Mouse (Mus musculus): ENCODE data around the gene Itga3. TPM values are rescaled to one million over a fixed set of nuclear protein-coding genes. Genes with fewer than 3 reads are reported as not detected.

Itga3 gene
- polyA plus RNA-seq, 1 experiment = 0.27 TPM

- Histone ChIP-seq H3K4me3 (ENCODE audit: insufficient read depth, low read length) (peak overlapping the region; percentile 66), H3K27ac (ENCODE audit: insufficient read depth, low read depth, low read length) (no peak overlapping the region), H3K4me1 (ENCODE audit: control insufficient read depth, insufficient read depth, low read length) (peaks cover 18% of the 10 kb centered on the region)
- no peak for TF ChIP-seq POLR2A (IDR thresholded peaks at IDR 0.05; ENCODE audit: borderline replicate concordance, low read depth, low read length)
Observed at GRCm38 (mm10) chr11:95008661-95009628, 67.7 kb downstream of the Itga3 start.

GRCm38 (mm10) chr11:95007418-95007817 is 69.2 kb downstream of the Itga3 start:
- peaks cover 18% of the 10 kb centered on the region for H3K4me1 ChIP-seq (ENCODE audit: control insufficient read depth, insufficient read depth, low read length)
- H3K27ac ChIP-seq (ENCODE audit: insufficient read depth, low read depth, low read length) = no peak overlapping the region
- TF ChIP-seq POLR2A (IDR thresholded peaks at IDR 0.05; ENCODE audit: borderline replicate concordance, low read depth, low read length) (no peak), CTCF (IDR thresholded peaks at IDR 0.05; ENCODE audit: low read depth, low read length) (no peak)
- H3K4me3 ChIP-seq (ENCODE audit: insufficient read depth, low read length) = no peak overlapping the region

- H3K27ac ChIP-seq (ENCODE audit: insufficient read depth, low read depth, low read length) = no peak overlapping the region
- peaks cover 18% of the 10 kb centered on the region for H3K4me1 ChIP-seq (ENCODE audit: control insufficient read depth, insufficient read depth, low read length)
- TF ChIP-seq POLR2A (IDR thresholded peaks at IDR 0.05; ENCODE audit: borderline replicate concordance, low read depth, low read length) (no peak), CTCF (IDR thresholded peaks at IDR 0.05; ENCODE audit: low read depth, low read length) (no peak)
- H3K4me3 ChIP-seq (ENCODE audit: insufficient read depth, low read length) = peak overlapping the region; percentile 50
Observed at GRCm38 (mm10) chr11:95006525-95007219, 69.9 kb downstream of the Itga3 start.

GRCm38 (mm10) chr11:95006038-95006437 is 70.6 kb downstream of the Itga3 start:
- Histone ChIP-seq H3K4me3 (ENCODE audit: insufficient read depth, low read length) (peak overlapping the region; percentile 50; the same call in 1 of the 2 replicates), H3K4me1 (ENCODE audit: control insufficient read depth, insufficient read depth, low read length) (peaks cover 18% of the 10 kb centered on the region), H3K27ac (ENCODE audit: insufficient read depth, low read depth, low read length) (no peak overlapping the region)
- TF ChIP-seq POLR2A (IDR thresholded peaks at IDR 0.05; ENCODE audit: borderline replicate concordance, low read depth, low read length) (no peak), CTCF (IDR thresholded peaks at IDR 0.05; ENCODE audit: low read depth, low read length) (no peak)

GRCm38 (mm10) chr11:95004937-95005198 is 71.7 kb downstream of the Itga3 start:
- TF ChIP-seq CTCF (IDR thresholded peaks at IDR 0.05; ENCODE audit: low read depth, low read length) (no peak), POLR2A (IDR thresholded peaks at IDR 0.05; ENCODE audit: borderline replicate concordance, low read depth, low read length) (no peak)
- Histone ChIP-seq H3K4me3 (ENCODE audit: insufficient read depth, low read length) (no peak overlapping the region), H3K4me1 (ENCODE audit: control insufficient read depth, insufficient read depth, low read length) (peaks cover 30% of the 10 kb centered on the region), H3K27ac (ENCODE audit: insufficient read depth, low read depth, low read length) (no peak overlapping the region)

GRCm38 (mm10) chr11:95004136-95004936 is 72.3 kb downstream of the Itga3 start:
- Histone ChIP-seq H3K4me3 (ENCODE audit: insufficient read depth, low read length) (no peak overlapping the region), H3K27ac (ENCODE audit: insufficient read depth, low read depth, low read length) (no peak overlapping the region), H3K4me1 (ENCODE audit: control insufficient read depth, insufficient read depth, low read length) (peaks cover 29% of the 10 kb centered on the region)
- no peak for TF ChIP-seq CTCF (IDR thresholded peaks at IDR 0.05; ENCODE audit: low read depth, low read length)
- TF ChIP-seq POLR2A (IDR thresholded peaks at IDR 0.05; ENCODE audit: borderline replicate concordance, low read depth, low read length) = no peak

GRCm38 (mm10) chr11:95002705-95003104 is 73.9 kb downstream of the Itga3 start:
- Histone ChIP-seq H3K4me3 (ENCODE audit: insufficient read depth, low read length) (no peak overlapping the region), H3K27ac (ENCODE audit: insufficient read depth, low read depth, low read length) (no peak overlapping the region), H3K4me1 (ENCODE audit: control insufficient read depth, insufficient read depth, low read length) (peaks cover 23% of the 10 kb centered on the region)
- TF ChIP-seq POLR2A (IDR thresholded peaks at IDR 0.05; ENCODE audit: borderline replicate concordance, low read depth, low read length) = no peak
- TF ChIP-seq CTCF (IDR thresholded peaks at IDR 0.05; ENCODE audit: low read depth, low read length) = no peak

- no peak overlapping the region for H3K4me3 ChIP-seq (ENCODE audit: insufficient read depth, low read length)
- H3K4me1 ChIP-seq (ENCODE audit: control insufficient read depth, insufficient read depth, low read length) = peaks cover 22% of the 10 kb centered on the region
- H3K27ac ChIP-seq (ENCODE audit: insufficient read depth, low read depth, low read length) = no peak overlapping the region
Observed at GRCm38 (mm10) chr11:95001584-95002347, 74.8 kb downstream of the Itga3 start.

GRCm38 (mm10) chr11:95001058-95001457 is 75.5 kb downstream of the Itga3 start:
- Histone ChIP-seq H3K4me1 (ENCODE audit: control insufficient read depth, insufficient read depth, low read length) (peaks cover 20% of the 10 kb centered on the region), H3K4me3 (ENCODE audit: insufficient read depth, low read length) (no peak overlapping the region), H3K27ac (ENCODE audit: insufficient read depth, low read depth, low read length) (no peak overlapping the region; the same call in 1 of the 2 replicates)
- TF ChIP-seq CTCF (IDR thresholded peaks at IDR 0.05; ENCODE audit: low read depth, low read length) = peak; percentile 83
- TF ChIP-seq POLR2A (IDR thresholded peaks at IDR 0.05; ENCODE audit: borderline replicate concordance, low read depth, low read length) = no peak

More at GRCm38 (mm10) chr11:95001584-95002347, 74.8 kb downstream of the Itga3 start:
- TF ChIP-seq POLR2A (IDR thresholded peaks at IDR 0.05; ENCODE audit: borderline replicate concordance, low read depth, low read length) (no peak), CTCF (IDR thresholded peaks at IDR 0.05; ENCODE audit: low read depth, low read length) (no peak)

Data from bone marrow macrophage, adult 2 months (primary cell).